Mouse (Mus musculus): Measurements from ENCODE around the gene Mpv17l2. TPM values are rescaled to one million over a fixed set of nuclear protein-coding genes. Genes with fewer than 3 reads are reported as not detected.

Mpv17l2 gene
- polyA plus RNA-seq, 1 experiment from 2014 or later = 46.1 TPM

GRCm38 (mm10) chr8:70763354-70763753 is 2.6 kb upstream of the Mpv17l2 start:
- H3K9me3 ChIP-seq (replicated peaks) = no peaks in the 10 kb centered on the region
- peaks cover 33% of the 10 kb centered on the region for H3K36me3 ChIP-seq
- no peak overlapping the region for H3K4me2 ChIP-seq
- WGBS = 3% methylated on average over 3 of the region's 3 CpGs
- H3K4me3 ChIP-seq (replicated peaks) = no peak overlapping the region
- peaks cover 68% of the 10 kb centered on the region for H3K4me1 ChIP-seq
- no peaks in the 10 kb centered on the region for H3K27me3 ChIP-seq
- no peak overlapping the region for H3K9ac ChIP-seq
- no peak for ATAC-seq (replicated peaks; ENCODE audit: low FRiP score)
- no peak overlapping the region for H3K27ac ChIP-seq

DNA sequence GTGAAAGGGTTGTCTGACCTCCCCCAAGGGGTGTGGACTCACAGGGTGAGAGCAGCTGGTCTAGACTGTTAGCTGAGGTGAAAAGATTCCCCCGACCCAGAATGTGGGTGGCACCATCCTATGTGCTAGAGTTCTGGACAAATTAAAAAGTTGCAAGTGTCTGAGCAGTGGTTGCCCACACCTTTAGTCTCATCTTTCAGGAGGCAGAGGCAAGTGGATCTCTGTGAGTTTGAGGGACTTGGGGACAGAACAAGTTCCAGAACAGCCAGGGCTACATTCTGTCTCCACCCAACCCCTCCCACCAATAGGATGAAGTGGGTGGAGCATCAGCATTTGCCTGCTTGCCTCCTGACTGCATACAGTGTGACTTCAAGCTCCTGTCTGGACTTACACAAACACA is 1.4 kb upstream of the Mpv17l2 start:
- H3K4me1 ChIP-seq = peaks cover 72% of the 10 kb centered on the region
- H3K4me3 ChIP-seq (replicated peaks) = no peak overlapping the region
- H3K27me3 ChIP-seq = no peaks in the 10 kb centered on the region
- WGBS = 80% methylated on average over 1 of the region's 1 CpGs
- no peak overlapping the region for H3K27ac ChIP-seq
- H3K9ac ChIP-seq = no peak overlapping the region
- no peaks in the 10 kb centered on the region for H3K9me3 ChIP-seq (replicated peaks)
- ATAC-seq (replicated peaks; ENCODE audit: low FRiP score) = no peak
- H3K36me3 ChIP-seq = peaks cover 36% of the 10 kb centered on the region
- H3K4me2 ChIP-seq = no peak overlapping the region

GRCm38 (mm10) chr8:70760350-70760749 is 396 bp downstream of the Mpv17l2 start:
- ATAC-seq (replicated peaks; ENCODE audit: low FRiP score) = no peak
- Histone ChIP-seq H3K4me1 (peaks cover 64% of the 10 kb centered on the region), H3K36me3 (peaks cover 49% of the 10 kb centered on the region), H3K27ac (peak overlapping the region; percentile 87), H3K27me3 (no peaks in the 10 kb centered on the region), H3K4me2 (peak overlapping the region; percentile 98), H3K9me3 (replicated peaks) (no peaks in the 10 kb centered on the region), H3K9ac (peak overlapping the region; percentile 82), H3K4me3 (replicated peaks) (peak overlapping the region; percentile 79)
- WGBS = 1% methylated on average over 22 of the region's 22 CpGs

GRCm38 (mm10) chr8:70758616-70759561 is 1.9 kb downstream of the Mpv17l2 start:
- peaks cover 44% of the 10 kb centered on the region for H3K36me3 ChIP-seq
- no peak for ATAC-seq (replicated peaks; ENCODE audit: low FRiP score)
- H3K4me3 ChIP-seq (replicated peaks) = no peak overlapping the region
- WGBS = 61% methylated on average over 19 of the region's 19 CpGs
- peaks cover 62% of the 10 kb centered on the region for H3K4me1 ChIP-seq
- peak overlapping the region; percentile 45; the same call in 1 of the 2 replicates for H3K27ac ChIP-seq
- peak overlapping the region; percentile 98; the same call in 1 of the 2 replicates for H3K4me2 ChIP-seq
- 0 out of 2 replicates have a peak overlapping the region, but pooled peaks have one; percentile 14 for H3K9ac ChIP-seq
- no peaks in the 10 kb centered on the region for H3K27me3 ChIP-seq
- H3K9me3 ChIP-seq (replicated peaks) = no peaks in the 10 kb centered on the region

DNA sequence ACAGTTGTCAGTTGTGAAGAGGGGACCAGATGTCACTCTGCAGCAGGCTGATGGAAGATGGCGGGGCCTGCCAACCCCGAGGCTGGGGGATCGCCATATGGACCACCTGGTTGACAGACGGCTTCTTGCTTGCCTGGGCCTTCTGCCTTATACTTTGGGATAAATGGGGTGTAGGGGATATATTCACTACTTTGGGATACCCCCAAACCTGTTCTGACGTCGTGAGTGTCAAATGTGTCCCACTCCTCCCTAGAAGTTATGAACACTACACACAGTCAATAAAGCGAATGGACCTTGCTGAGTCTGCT is 2.5 kb downstream of the Mpv17l2 start:
- WGBS = 85% methylated on average over 7 of the region's 7 CpGs
- Histone ChIP-seq H3K4me2 (no peak overlapping the region), H3K9ac (no peak overlapping the region), H3K27me3 (no peaks in the 10 kb centered on the region), H3K4me3 (replicated peaks) (no peak overlapping the region), H3K4me1 (peaks cover 67% of the 10 kb centered on the region), H3K36me3 (peaks cover 38% of the 10 kb centered on the region), H3K9me3 (replicated peaks) (no peaks in the 10 kb centered on the region), H3K27ac (0 out of 2 replicates have a peak overlapping the region, but pooled peaks have one; percentile 45)
- no peak for ATAC-seq (replicated peaks; ENCODE audit: low FRiP score)

- 71% methylated on average over 22 of the region's 22 CpGs for WGBS
- H3K4me1 ChIP-seq = peaks cover 72% of the 10 kb centered on the region
- ATAC-seq (replicated peaks; ENCODE audit: low FRiP score) = no peak
- H3K27ac ChIP-seq = no peak overlapping the region
- H3K36me3 ChIP-seq = peaks cover 33% of the 10 kb centered on the region
- no peaks in the 10 kb centered on the region for H3K9me3 ChIP-seq (replicated peaks)
- H3K4me3 ChIP-seq (replicated peaks) = no peak overlapping the region
- no peak overlapping the region; the same call in 1 of the 2 replicates for H3K4me2 ChIP-seq
- H3K9ac ChIP-seq = no peak overlapping the region
- H3K27me3 ChIP-seq = no peaks in the 10 kb centered on the region
Measured at GRCm38 (mm10) chr8:70757523-70758307, 3.0 kb downstream of the Mpv17l2 start.

DNA sequence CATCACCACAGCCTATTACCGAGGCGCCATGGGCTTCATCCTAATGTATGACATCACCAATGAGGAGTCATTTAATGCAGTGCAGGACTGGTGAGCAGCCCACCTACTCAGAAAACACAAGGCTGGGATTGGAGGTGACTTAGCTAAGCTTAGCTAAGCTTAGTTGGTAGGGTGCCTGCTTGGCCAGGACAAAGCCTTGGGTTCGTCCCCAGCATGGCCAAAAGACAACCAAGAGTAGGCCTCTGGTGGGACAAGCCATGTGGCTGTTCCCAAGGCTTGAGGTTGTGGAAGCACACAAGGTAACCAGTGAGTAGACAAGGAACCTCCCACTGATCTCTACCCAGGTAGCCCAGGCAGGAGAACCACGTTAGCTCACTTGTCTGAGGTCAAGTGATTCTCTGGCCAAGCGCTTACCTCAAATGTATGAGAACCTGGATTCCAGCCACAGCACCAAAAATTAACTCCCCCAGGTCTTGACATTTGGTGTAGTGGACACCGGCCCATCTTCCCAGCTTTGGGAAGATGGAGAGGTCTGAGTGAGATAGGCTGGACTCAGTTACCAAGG is 4.2 kb downstream of the Mpv17l2 start:
- no peaks in the 10 kb centered on the region for H3K27me3 ChIP-seq
- no peak overlapping the region for H3K4me3 ChIP-seq (replicated peaks)
- no peak overlapping the region for H3K4me2 ChIP-seq
- no peak overlapping the region for H3K27ac ChIP-seq
- WGBS = 93% methylated on average over 6 of the region's 6 CpGs
- no peaks in the 10 kb centered on the region for H3K9me3 ChIP-seq (replicated peaks)
- H3K4me1 ChIP-seq = peaks cover 79% of the 10 kb centered on the region
- ATAC-seq (replicated peaks; ENCODE audit: low FRiP score) = no peak
- peaks cover 32% of the 10 kb centered on the region for H3K36me3 ChIP-seq
- no peak overlapping the region for H3K9ac ChIP-seq

DNA sequence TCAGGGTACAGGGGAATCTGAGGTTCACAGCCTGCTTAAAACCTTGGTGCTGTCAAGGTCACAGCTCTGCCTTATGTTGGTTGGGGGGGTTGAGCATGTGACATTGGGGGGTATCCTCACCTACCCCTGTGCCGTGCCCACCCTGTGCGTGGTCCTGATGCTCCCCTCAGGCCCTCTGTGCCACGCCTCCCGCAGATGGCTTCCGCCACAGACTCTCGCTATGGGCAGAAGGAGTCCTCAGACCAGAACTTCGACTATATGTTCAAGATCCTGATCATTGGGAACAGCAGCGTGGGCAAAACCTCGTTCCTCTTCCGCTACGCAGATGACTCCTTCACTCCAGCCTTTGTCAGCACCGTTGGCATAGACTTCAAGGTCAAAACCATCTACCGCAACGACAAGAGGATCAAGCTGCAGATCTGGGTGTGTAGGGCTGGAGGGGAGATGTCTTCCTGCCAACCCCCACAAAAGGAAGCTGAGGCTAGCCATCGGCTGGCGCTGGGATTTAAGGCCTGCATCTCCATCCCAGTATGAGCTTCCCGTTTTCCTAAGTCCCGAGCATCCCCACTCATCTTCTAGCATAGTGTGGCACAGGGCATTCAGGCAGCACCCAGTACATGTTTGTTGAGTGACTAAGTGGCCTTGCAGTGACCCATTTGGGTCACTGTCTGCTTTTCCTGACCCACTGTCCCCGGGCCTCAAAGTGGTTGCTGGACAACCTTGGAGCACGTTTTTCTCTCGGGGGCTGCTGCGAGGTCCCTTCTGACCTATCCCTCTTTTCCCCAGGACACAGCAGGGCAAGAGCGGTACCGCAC is 4.9 kb downstream of the Mpv17l2 start:
- Histone ChIP-seq H3K27ac (0 out of 2 replicates have a peak overlapping the region, but pooled peaks have one; percentile 87), H3K36me3 (peaks cover 32% of the 10 kb centered on the region), H3K4me2 (peak overlapping the region; percentile 95), H3K4me1 (peaks cover 75% of the 10 kb centered on the region), H3K4me3 (replicated peaks) (peak overlapping the region; percentile 74), H3K9ac (peak overlapping the region; percentile 71; the same call in 1 of the 2 replicates), H3K27me3 (no peaks in the 10 kb centered on the region), H3K9me3 (replicated peaks) (no peaks in the 10 kb centered on the region)
- 86% methylated on average over 24 of the region's 24 CpGs for WGBS
- ATAC-seq (replicated peaks; ENCODE audit: low FRiP score) = no peak

GRCm38 (mm10) chr8:70754871-70755660 is 5.7 kb downstream of the Mpv17l2 start:
- WGBS = 13% methylated on average over 50 of the region's 50 CpGs
- Histone ChIP-seq H3K4me3 (replicated peaks) (peak overlapping the region; percentile 74), H3K9me3 (replicated peaks) (no peaks in the 10 kb centered on the region), H3K36me3 (peaks cover 32% of the 10 kb centered on the region), H3K27me3 (no peaks in the 10 kb centered on the region), H3K4me2 (peak overlapping the region; percentile 95), H3K27ac (peak overlapping the region; percentile 87), H3K9ac (peak overlapping the region; percentile 71), H3K4me1 (peaks cover 69% of the 10 kb centered on the region)
- peak; percentile 50 for ATAC-seq (replicated peaks; ENCODE audit: low FRiP score)

DNA sequence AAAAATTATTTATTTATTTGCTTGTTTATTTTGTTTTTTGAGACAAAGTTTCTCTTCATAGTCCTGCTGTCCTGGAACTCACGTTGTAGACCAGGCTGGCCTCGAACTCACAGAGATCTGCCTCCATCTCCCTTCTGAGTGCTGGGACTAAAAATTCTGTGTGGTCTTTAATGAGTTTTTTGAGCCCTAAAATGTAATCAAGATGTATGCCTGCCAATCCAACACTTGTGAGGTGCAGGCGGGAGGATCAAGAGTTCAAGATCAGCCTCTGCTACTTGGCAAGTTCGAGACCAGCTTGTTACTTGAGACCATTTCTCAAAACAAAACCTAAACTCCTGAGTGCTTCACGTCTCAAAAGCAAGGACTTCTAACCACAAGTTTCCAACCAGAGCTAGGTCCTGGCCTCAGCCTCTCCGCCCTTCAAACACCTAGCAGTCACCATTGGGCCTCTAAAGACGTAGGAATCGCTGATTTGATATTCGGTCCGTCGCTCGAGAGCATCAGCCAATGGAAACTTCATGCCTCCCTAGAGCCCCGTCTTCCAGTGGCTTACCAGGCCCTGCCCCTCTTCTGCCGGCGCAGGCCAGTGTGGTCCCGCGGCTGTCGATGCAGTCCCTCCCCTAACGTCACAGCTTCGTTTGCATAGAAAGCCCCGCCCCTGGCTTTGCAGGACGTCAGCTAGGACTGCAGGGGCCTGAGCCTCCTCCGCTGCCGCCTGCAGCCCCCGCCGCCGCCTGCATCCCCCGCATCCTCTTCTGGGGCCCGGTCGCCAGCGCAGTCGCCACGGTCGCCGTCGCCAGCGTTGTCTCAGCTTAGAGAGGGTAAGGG is 6.5 kb downstream of the Mpv17l2 start, which contains the start of gene Rab3a:
Gene Rab3a, plus strand, starts transcription at position 637 of the 828 bp plus-strand sequence.
- peak within 1 kb of the TSS; percentile 71 for H3K9ac ChIP-seq
- H3K27me3 ChIP-seq = 0 out of 2 replicates have a peak, but pooled peaks cover under 1% of the 10 kb centered on the region
- H3K36me3 ChIP-seq = peaks cover 32% of the 10 kb centered on the region
- WGBS = 8% methylated on average over 37 of the region's 37 CpGs
- H3K4me3 ChIP-seq (replicated peaks) = peak within 1 kb of the TSS; percentile 74
- peak within 1 kb of the TSS; percentile 95 for H3K4me2 ChIP-seq
- peak within 1 kb of the TSS; percentile 87 for H3K27ac ChIP-seq
- H3K4me1 ChIP-seq = peaks cover 61% of the 10 kb centered on the region
- ATAC-seq (replicated peaks; ENCODE audit: low FRiP score) = peak; percentile 97
- H3K9me3 ChIP-seq (replicated peaks) = no peaks in the 10 kb centered on the region

Measured in kidney, embryonic 15.5 days (tissue).